Mouse (Mus musculus) left cerebral cortex, adult 11 months (tissue): ENCODE results near the gene Chuk.
"Not testable (repeated sequence)": the region's sequence is repeated elsewhere in the genome, so short reads cannot be mapped to it uniquely, and the experiment has no call there.

Source experiments
- DNase-seq: peaks from one replicate; pipeline ENCODE4 v3.0.0; 2022; ENCODE audit warnings: low spot score

The Chuk gene

GRCm38 (mm10) chr19:44106831-44107660 is at the start of gene Chuk:
TSS of gene Chuk (minus strand) at chr19:44107480.
- DNase-seq, result peak; percentile 88

GRCm38 (mm10) chr19:44157005-44157404 is 49.7 kb upstream of the Chuk start:
- DNase-seq, result no peak

GRCm38 (mm10) chr19:44153781-44154180 is 46.5 kb upstream of the Chuk start:
- no peak for DNase-seq

- no peak for DNase-seq
Measured at GRCm38 (mm10) chr19:44148991-44149390, 41.7 kb upstream of the Chuk start.

GRCm38 (mm10) chr19:44148345-44148744 is 41.1 kb upstream of the Chuk start:
- DNase-seq, result no peak

- no peak for DNase-seq
Measured at GRCm38 (mm10) chr19:44146951-44147350, 39.7 kb upstream of the Chuk start.

GRCm38 (mm10) chr19:44146568-44146879 is 39.2 kb upstream of the Chuk start:
- no peak for DNase-seq

GRCm38 (mm10) chr19:44145702-44146567 is 38.7 kb upstream of the Chuk start, which contains the start of gene Bloc1s2:
TSS of gene Bloc1s2 (minus strand) at chr19:44146446.
- peak; percentile 75 for DNase-seq

- no peak for DNase-seq
Measured at GRCm38 (mm10) chr19:44144366-44144765, 37.1 kb upstream of the Chuk start.

- DNase-seq, result no peak
Measured at GRCm38 (mm10) chr19:44135960-44136485, 28.7 kb upstream of the Chuk start.

GRCm38 (mm10) chr19:44135072-44135959 is 28.0 kb upstream of the Chuk start, which contains the start of gene Cwf19l1:
TSS of gene Cwf19l1 (minus strand) at chr19:44135876.
- DNase-seq, result peak; percentile 85

- no peak for DNase-seq
Measured at GRCm38 (mm10) chr19:44132917-44133316, 25.6 kb upstream of the Chuk start.

- no peak for DNase-seq
Measured at GRCm38 (mm10) chr19:44128560-44128959, 21.3 kb upstream of the Chuk start.

GRCm38 (mm10) chr19:44127729-44128497 is 20.6 kb upstream of the Chuk start:
- no peak for DNase-seq

- DNase-seq, result no peak
Measured at GRCm38 (mm10) chr19:44121137-44121536, 13.9 kb upstream of the Chuk start.

- not testable (repeated sequence) for DNase-seq
Measured at GRCm38 (mm10) chr19:44120686-44121085, 13.4 kb upstream of the Chuk start.

- no peak for DNase-seq
Measured at GRCm38 (mm10) chr19:44117793-44118192, 10.5 kb upstream of the Chuk start.

- no peak for DNase-seq
Measured at GRCm38 (mm10) chr19:44111706-44112105, 4.4 kb upstream of the Chuk start.

GRCm38 (mm10) chr19:44110356-44110755 is 3.1 kb upstream of the Chuk start:
- no peak for DNase-seq

- no peak for DNase-seq
Measured at GRCm38 (mm10) chr19:44108996-44109395, 1.7 kb upstream of the Chuk start.
